Mouse (Mus musculus): ENCODE data around the gene Hunk. TPM values are rescaled to one million over a fixed set of nuclear protein-coding genes. Genes with fewer than 3 reads are reported as not detected.
A peak's percentile ranks its signal among the peaks of the same experiment; 100 is the strongest.

The Hunk gene
- total RNA-seq (2021) (under 1 TPM; 0.44 to 0.59 TPM), polyA plus RNA-seq (2012; rRNA removed) (0.53 and 0.59 TPM in 2 replicates)
- long read RNA-seq, full-length matches to known transcripts: 1 of 1 reads
- long read RNA-seq, partial matches to known transcripts: 0 of 1 reads
- long read RNA-seq, other reads (novel, unspliced or antisense): 0 of 1 reads

GRCm38 (mm10) chr16:90385688-90386513, at the start of gene Hunk:
TSS of gene Hunk (plus strand) at chr16:90386013.
- Histone ChIP-seq H3K36me3 (ENCODE audit: control insufficient read depth, insufficient read depth, low read length) (no peaks in the 10 kb centered on the region), H3K27ac (peak within 1 kb of the TSS; percentile 31; the same call in 1 of the 2 replicates), H3K27me3 (ENCODE audit: control insufficient read depth, insufficient read depth, low read length) (peaks cover 3% of the 10 kb centered on the region), H3K9ac (ENCODE audit: low read depth, low read length) (peak within 1 kb of the TSS; percentile 79), H3K4me1 (ENCODE audit: control insufficient read depth, insufficient read depth, low read length) (peaks cover 2% of the 10 kb centered on the region; the same call in 1 of the 2 replicates), H3K4me3 (peak within 1 kb of the TSS; percentile 65), H3K79me2 (replicated peaks; ENCODE audit: control insufficient read depth, insufficient read depth, low read length) (no peaks in the 10 kb centered on the region)
- intact Hi-C loops (cut with DNase I): loop anchor here (5.0 to 10.0 kb wide), 3 partner anchors 71 to 236 kb away; no protein-coding TSS in a partner anchor
- no peak for TF ChIP-seq POLR2A (IDR thresholded peaks at IDR 0.05; ENCODE audit: insufficient read depth, low read depth, low read length)
- TF ChIP-seq EP300 (IDR thresholded peaks at IDR 0.05; ENCODE audit: insufficient read depth, low read depth, low read length): no peak
- peak; percentile 39 for TF ChIP-seq CTCF (IDR thresholded peaks at IDR 0.05)
- under 1% methylated on average over 96 of the region's 101 CpGs for WGBS
- DNase-seq: peak; percentile 63 to 71

GRCm38 (mm10) chr16:90339026-90339425, 46.8 kb upstream of the Hunk start:
- peaks cover 6% of the 10 kb centered on the region for H3K36me3 ChIP-seq (ENCODE audit: control insufficient read depth, insufficient read depth, low read length)
- 69% methylated on average over 6 of the region's 6 CpGs for WGBS
- intact Hi-C loops (cut with DNase I): no loop called here
- H3K27ac ChIP-seq: no peak overlapping the region
- H3K79me2 ChIP-seq (replicated peaks; ENCODE audit: control insufficient read depth, insufficient read depth, low read length): no peaks in the 10 kb centered on the region
- peaks cover 3% of the 10 kb centered on the region for H3K4me1 ChIP-seq (ENCODE audit: control insufficient read depth, insufficient read depth, low read length)
- H3K27me3 ChIP-seq (ENCODE audit: control insufficient read depth, insufficient read depth, low read length): no peaks in the 10 kb centered on the region
- no peak overlapping the region for H3K9ac ChIP-seq (ENCODE audit: low read depth, low read length)
- TF ChIP-seq POLR2A (IDR thresholded peaks at IDR 0.05; ENCODE audit: insufficient read depth, low read depth, low read length) (no peak), EP300 (IDR thresholded peaks at IDR 0.05; ENCODE audit: insufficient read depth, low read depth, low read length) (no peak), CTCF (IDR thresholded peaks at IDR 0.05) (no peak)
- DNase-seq: no peak
- H3K4me3 ChIP-seq: no peak overlapping the region

- peak in 1 of 2 experiments; percentile 28 for DNase-seq
- Histone ChIP-seq H3K27me3 (ENCODE audit: control insufficient read depth, insufficient read depth, low read length) (no peaks in the 10 kb centered on the region), H3K4me1 (ENCODE audit: control insufficient read depth, insufficient read depth, low read length) (peaks cover 3% of the 10 kb centered on the region), H3K27ac (peak overlapping the region; percentile 63), H3K36me3 (ENCODE audit: control insufficient read depth, insufficient read depth, low read length) (peaks cover 6% of the 10 kb centered on the region), H3K4me3 (no peak overlapping the region), H3K79me2 (replicated peaks; ENCODE audit: control insufficient read depth, insufficient read depth, low read length) (no peaks in the 10 kb centered on the region), H3K9ac (ENCODE audit: low read depth, low read length) (no peak overlapping the region; the same call in 1 of the 2 replicates)
- WGBS: 58% methylated on average over 5 of the region's 5 CpGs
- TF ChIP-seq POLR2A (IDR thresholded peaks at IDR 0.05; ENCODE audit: insufficient read depth, low read depth, low read length): no peak
- no peak for TF ChIP-seq EP300 (IDR thresholded peaks at IDR 0.05; ENCODE audit: insufficient read depth, low read depth, low read length)
- TF ChIP-seq CTCF (IDR thresholded peaks at IDR 0.05): no peak
- intact Hi-C loops (cut with DNase I): no loop called here
Measured at GRCm38 (mm10) chr16:90341086-90341485, 44.7 kb upstream of the Hunk start.

GRCm38 (mm10) chr16:90349700-90350548, 35.9 kb upstream of the Hunk start:
- no peaks in the 10 kb centered on the region for H3K36me3 ChIP-seq (ENCODE audit: control insufficient read depth, insufficient read depth, low read length)
- peak; percentile 70 to 76 for DNase-seq
- TF ChIP-seq EP300 (IDR thresholded peaks at IDR 0.05; ENCODE audit: insufficient read depth, low read depth, low read length) (no peak), CTCF (IDR thresholded peaks at IDR 0.05) (peak; percentile 61), POLR2A (IDR thresholded peaks at IDR 0.05; ENCODE audit: insufficient read depth, low read depth, low read length) (no peak)
- H3K4me1 ChIP-seq (ENCODE audit: control insufficient read depth, insufficient read depth, low read length): no peaks in the 10 kb centered on the region
- no peak overlapping the region for H3K9ac ChIP-seq (ENCODE audit: low read depth, low read length)
- H3K4me3 ChIP-seq: no peak overlapping the region
- H3K27me3 ChIP-seq (ENCODE audit: control insufficient read depth, insufficient read depth, low read length): no peaks in the 10 kb centered on the region
- intact Hi-C loops (cut with DNase I): no loop called here
- no peak overlapping the region for H3K27ac ChIP-seq
- 26% methylated on average over 13 of the region's 13 CpGs for WGBS
- H3K79me2 ChIP-seq (replicated peaks; ENCODE audit: control insufficient read depth, insufficient read depth, low read length): no peaks in the 10 kb centered on the region

GRCm38 (mm10) chr16:90351726-90352125, 34.1 kb upstream of the Hunk start:
- intact Hi-C loops (cut with DNase I): no loop called here

More at GRCm38 (mm10) chr16:90351726-90352125, 34.1 kb upstream of the Hunk start:
- no peak for TF ChIP-seq EP300 (IDR thresholded peaks at IDR 0.05; ENCODE audit: insufficient read depth, low read depth, low read length)
- no peak for TF ChIP-seq CTCF (IDR thresholded peaks at IDR 0.05)
- no peak for TF ChIP-seq POLR2A (IDR thresholded peaks at IDR 0.05; ENCODE audit: insufficient read depth, low read depth, low read length)
- DNase-seq: no peak
- Histone ChIP-seq H3K4me3 (no peak overlapping the region), H3K79me2 (replicated peaks; ENCODE audit: control insufficient read depth, insufficient read depth, low read length) (no peaks in the 10 kb centered on the region), H3K27ac (no peak overlapping the region), H3K36me3 (ENCODE audit: control insufficient read depth, insufficient read depth, low read length) (no peaks in the 10 kb centered on the region), H3K27me3 (ENCODE audit: control insufficient read depth, insufficient read depth, low read length) (no peaks in the 10 kb centered on the region), H3K9ac (ENCODE audit: low read depth, low read length) (no peak overlapping the region), H3K4me1 (ENCODE audit: control insufficient read depth, insufficient read depth, low read length) (no peaks in the 10 kb centered on the region)
- 77% methylated on average over 8 of the region's 8 CpGs for WGBS
